Mouse (Mus musculus) thymus, adult 2 months (tissue): Measurements from ENCODE around the gene Sh3pxd2a.

ENCODE experiments used
- CTCF ChIP-seq: fragments of 200-500 bp; IDR thresholded peaks from 2 replicates; pipeline ENCODE4 v1.5.1; 2012; ENCODE audit warnings: mild to moderate bottlenecking, control low read depth, low read length, moderate library complexity, borderline replicate concordance; ENCODE audit not compliant: control insufficient read depth, poor library complexity, insufficient read depth; ENCODE audit errors: extremely low read depth
- POLR2A ChIP-seq: fragments of 200-500 bp; IDR thresholded peaks from 2 replicates; pipeline ENCODE4 v1.6.1; 2012; ENCODE audit warnings: mild to moderate bottlenecking, low read length, control low read depth, moderate library complexity; ENCODE audit not compliant: control insufficient read depth, poor library complexity, insufficient read depth; ENCODE audit errors: extremely low read depth

DNA sequence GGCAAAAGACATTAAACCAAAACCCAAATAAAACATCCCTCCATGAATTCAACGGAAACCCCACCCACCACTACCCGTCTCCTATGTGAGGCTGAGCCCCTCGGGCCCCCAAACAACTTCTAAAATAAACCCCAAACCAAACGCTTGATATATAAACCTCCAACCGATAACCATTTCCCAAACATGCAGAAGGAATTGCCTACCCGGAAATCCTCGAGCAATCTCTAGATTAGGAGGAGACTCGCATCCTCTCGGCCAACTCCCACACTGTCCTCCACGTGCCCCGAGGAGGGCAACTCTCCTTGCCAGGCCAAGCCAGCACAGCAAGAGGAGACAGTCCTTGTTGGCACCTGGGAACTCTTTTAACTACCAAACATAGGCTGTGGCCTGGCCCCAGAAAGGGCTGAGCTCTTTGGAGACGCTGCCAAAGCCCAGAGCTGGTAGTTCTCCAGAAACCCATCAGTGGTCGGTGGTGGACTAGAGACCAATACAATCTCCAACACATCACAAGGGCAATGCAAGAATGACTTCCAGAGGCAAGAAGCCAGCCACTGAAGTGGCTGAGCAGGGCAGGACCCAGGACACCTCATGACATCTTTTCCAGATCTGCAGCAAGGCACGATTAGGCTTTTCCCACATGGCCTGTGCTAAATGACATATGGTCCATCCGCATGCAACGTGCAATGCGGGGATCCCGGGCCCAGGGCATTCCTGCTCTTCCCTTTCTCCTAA is 198.0 kb downstream of the Sh3pxd2a start:
- no peak for TF ChIP-seq POLR2A
- no peak for TF ChIP-seq CTCF
